Mouse (Mus musculus): ENCODE measurements around the gene Rchy1. TPM values are rescaled to one million over a fixed set of nuclear protein-coding genes. Genes with fewer than 3 reads are reported as not detected.
"Not testable (repeated sequence)": the region's sequence is repeated elsewhere in the genome, so short reads cannot be mapped to it uniquely, and the experiment has no call there.

Gene Rchy1
- total RNA-seq, 2 experiments from 2014 or later = 32.3 to 35.0 TPM

GRCm38 (mm10) chr5:91961370-91961769 is 1.5 kb downstream of the Rchy1 start:
- intact Hi-C loops (cut with DNase I) = loop anchor here (5.0 to 10.0 kb wide), 2 partner anchors 81 to 153 kb away; partner anchors contain the start of gene Cdkl2

GRCm38 (mm10) chr5:91960606-91961254 is 2.1 kb downstream of the Rchy1 start:
- no peak for DNase-seq

More at GRCm38 (mm10) chr5:91961370-91961769, 1.5 kb downstream of the Rchy1 start:
- DNase-seq = no peak

GRCm38 (mm10) chr5:91959986-91960385 is 2.9 kb downstream of the Rchy1 start:
- DNase-seq = no peak
- intact Hi-C loops (cut with DNase I) = loop anchor here (5.0 to 10.0 kb wide), 2 partner anchors 82 to 155 kb away; partner anchors contain the start of gene Cdkl2

More at GRCm38 (mm10) chr5:91960606-91961254, 2.1 kb downstream of the Rchy1 start:
- intact Hi-C loops (cut with DNase I) = loop anchor here (5.0 to 10.0 kb wide), 2 partner anchors 82 to 154 kb away; partner anchors contain the start of gene Cdkl2

GRCm38 (mm10) chr5:91959096-91959495 is 3.8 kb downstream of the Rchy1 start:
- DNase-seq = no peak
- intact Hi-C loops (cut with DNase I) = no loop called here

GRCm38 (mm10) chr5:91956991-91957760 is 5.7 kb downstream of the Rchy1 start:
- no peak for DNase-seq
- intact Hi-C loops (cut with DNase I) = no loop called here

- intact Hi-C loops (cut with DNase I) = loop anchor here (2.0 kb wide), 2 partner anchors 435 to 487 kb away; partner anchors contain the start of gene Parm1
- peak in 1 of 2 experiments; percentile 23 for DNase-seq
These were observed 11.5 kb downstream of the Rchy1 start for GRCm38 (mm10) chr5:91951404-91951803.

GRCm38 (mm10) chr5:91949441-91949840 is 13.4 kb downstream of the Rchy1 start:
- intact Hi-C loops (cut with DNase I) = no loop called here
- no peak for DNase-seq

- intact Hi-C loops (cut with DNase I) = no loop called here
- DNase-seq = no peak
These were observed 15.9 kb downstream of the Rchy1 start for GRCm38 (mm10) chr5:91947008-91947407.

- intact Hi-C loops (cut with DNase I); DNase-seq: not testable (repeated sequence)
These were observed 17.3 kb downstream of the Rchy1 start for GRCm38 (mm10) chr5:91945609-91946008.

GRCm38 (mm10) chr5:91913231-91913630 is 49.6 kb downstream of the Rchy1 start:
- no peak for DNase-seq
- intact Hi-C loops (cut with DNase I) = no loop called here

- no peak for DNase-seq
- intact Hi-C loops (cut with DNase I) = no loop called here
These were observed 51.3 kb downstream of the Rchy1 start for GRCm38 (mm10) chr5:91911384-91912106.

- no peak for DNase-seq
- intact Hi-C loops (cut with DNase I) = no loop called here
These were observed 52.3 kb downstream of the Rchy1 start for GRCm38 (mm10) chr5:91910616-91911015.

- DNase-seq = peak; percentile 55 to 64
- intact Hi-C loops (cut with DNase I) = no loop called here
These were observed 53.8 kb downstream of the Rchy1 start for GRCm38 (mm10) chr5:91909010-91909620.

Other genes with a start within 250 kb of the Rchy1 start
- gene Odaph, start 24.4 kb upstream of the Rchy1 start, total RNA-seq (2021) = not detected
- gene Cdkl2, start 80.8 kb upstream of the Rchy1 start, total RNA-seq (2021) = 1 to 10 TPM; 3.6 to 3.8 TPM
- 10 to 100 TPM; 69.1 to 70.7 TPM for gene G3bp2, start 120.7 kb upstream of the Rchy1 start, total RNA-seq (2021)
- gene Uso1, start 174.9 kb upstream of the Rchy1 start, total RNA-seq (2021) = 10 to 100 TPM; 36.8 to 38.2 TPM

All from heart, postnatal 14 days (tissue).